Mouse (Mus musculus) heart, postnatal 25 days (tissue): ENCODE data around the gene 3110009E18Rik. TPM values are rescaled to one million over a fixed set of nuclear protein-coding genes. Genes with fewer than 3 reads are reported as not detected.
A peak's percentile ranks its signal among the peaks of the same experiment; 100 is the strongest.

Experiments used
- DNase-seq: peaks from one replicate; pipeline ENCODE4 v3.0.0; 2022; ENCODE audit warnings: low spot score
- intact Hi-C: fragments of 180-260 bp; cut with DNase I; formaldehyde crosslinking; loops from one replicate; pipeline ENCODE4 v1.15.1; 2025
- total RNA-seq, 2 experiments: library from RNA; stranded (reverse); gene quantifications; 2 replicates each; pipeline ENCODE4 v1.2.3; 2021

Gene 3110009E18Rik
- total RNA-seq, 2 experiments from 2014 or later = 4.1 to 4.7 TPM

GRCm38 (mm10) chr1:120100456-120101226 lies 20.3 kb upstream of the 3110009E18Rik start:
- no peak for DNase-seq
- intact Hi-C loops = no loop called here

DNA sequence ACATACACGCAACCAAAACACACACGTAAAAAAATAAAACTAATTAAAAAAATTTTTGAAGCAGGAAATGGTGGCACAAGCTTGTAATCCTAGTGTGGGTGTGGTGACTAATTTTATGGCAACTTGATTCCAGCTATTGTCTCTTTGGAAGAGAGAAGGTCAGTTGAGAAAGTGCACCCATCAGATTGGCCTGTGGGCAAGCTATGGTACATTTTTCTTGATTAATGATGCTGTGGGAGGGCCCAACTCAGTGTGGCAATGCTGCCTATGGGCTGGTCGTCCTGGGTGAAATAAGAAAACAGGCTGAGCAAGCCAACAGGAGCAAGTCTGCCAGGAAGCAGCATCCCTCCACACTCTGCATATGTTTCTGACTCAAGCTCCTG lies 19.8 kb upstream of the 3110009E18Rik start:
- intact Hi-C loops = no loop called here

DNA sequence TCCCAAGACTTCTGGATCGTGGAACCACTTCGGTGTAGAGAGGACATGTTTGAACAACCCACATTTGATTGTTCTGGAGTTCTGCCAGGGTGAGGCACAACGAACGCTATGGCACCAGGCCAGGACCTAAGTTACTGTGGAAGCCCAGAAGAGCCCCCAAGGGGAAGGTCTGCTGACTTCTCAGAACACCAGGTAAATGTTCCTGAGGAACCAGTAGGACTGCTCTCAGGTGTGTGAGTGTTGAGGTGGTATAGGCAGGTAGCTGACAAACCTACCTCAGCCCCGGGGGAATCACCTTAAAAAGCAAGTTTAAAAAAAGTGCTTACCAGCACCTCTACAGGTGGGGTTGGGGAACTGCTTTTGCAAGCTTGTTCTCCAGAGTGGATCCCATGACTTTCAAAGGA lies 15.4 kb upstream of the 3110009E18Rik start:
- DNase-seq = no peak
- intact Hi-C loops = no loop called here

More for the DNA sequence above, 19.8 kb upstream of the 3110009E18Rik start:
- DNase-seq = no peak

GRCm38 (mm10) chr1:120109741-120110432 lies 11.1 kb upstream of the 3110009E18Rik start:
- no peak for DNase-seq
- intact Hi-C loops = no loop called here

DNA sequence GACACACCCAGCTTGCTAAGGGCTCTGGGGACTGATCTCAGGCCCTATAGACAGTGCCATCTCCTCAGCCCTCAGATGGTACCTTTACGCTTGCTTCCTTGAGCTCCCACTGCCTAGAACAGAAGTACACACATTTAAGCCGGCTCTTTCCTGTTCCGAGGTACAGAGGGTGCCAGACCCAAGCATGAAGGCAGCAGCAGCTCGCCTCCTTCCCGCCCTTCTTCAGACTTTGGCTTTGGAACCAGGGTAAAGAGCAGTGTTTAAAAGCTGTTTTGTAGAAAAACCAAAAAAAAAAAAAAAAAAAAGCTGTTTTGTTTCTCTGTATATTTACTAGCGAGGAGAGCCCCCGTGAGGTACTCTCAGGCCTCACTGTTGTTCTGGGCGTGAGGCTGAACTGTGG lies 9.2 kb upstream of the 3110009E18Rik start:
- no peak for DNase-seq
- intact Hi-C loops = no loop called here

DNA sequence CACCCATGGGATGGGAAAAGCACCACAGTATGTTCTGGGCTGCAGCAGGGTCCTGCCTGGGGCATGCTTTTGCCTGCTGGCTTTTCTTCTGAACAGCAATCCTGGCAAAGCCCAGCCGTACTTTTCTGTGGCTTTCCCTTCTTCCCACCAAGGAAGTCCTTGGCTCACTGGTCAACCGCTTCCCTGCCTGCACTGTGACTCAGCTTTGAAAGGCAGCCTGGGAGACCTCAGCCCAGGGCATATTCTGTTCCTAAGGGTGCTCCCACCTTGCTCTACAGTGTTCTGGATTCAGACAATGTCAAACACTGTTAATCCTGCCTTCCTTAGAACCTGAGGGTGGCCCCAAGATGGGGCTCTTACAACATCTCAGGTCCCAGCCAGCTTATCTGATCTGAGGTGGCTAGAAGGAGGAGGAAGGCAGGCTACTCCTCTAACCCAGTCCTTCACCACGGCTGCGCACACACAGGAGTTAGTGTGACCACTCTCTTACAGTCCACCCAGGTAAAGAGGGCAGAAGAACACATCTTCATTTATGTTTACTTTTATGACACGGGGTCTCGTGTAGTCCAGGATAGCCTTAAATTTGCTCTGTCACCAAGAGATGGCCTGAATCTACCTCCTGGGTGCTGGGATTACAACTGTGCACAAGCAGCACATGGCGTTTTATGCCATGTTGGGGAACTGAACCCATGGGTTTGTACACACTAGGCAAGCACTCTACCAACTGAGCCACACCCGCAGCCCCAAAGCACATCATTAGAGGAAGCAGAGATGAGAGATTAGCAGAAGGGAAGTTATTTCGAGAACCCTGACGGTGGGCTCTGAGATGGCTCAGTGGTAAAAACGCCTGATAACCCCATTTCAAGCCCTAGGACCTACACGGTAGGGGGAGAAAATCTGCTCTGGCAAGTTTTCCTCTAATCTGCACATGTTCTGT lies 8.5 kb upstream of the 3110009E18Rik start:
- no peak for DNase-seq
- intact Hi-C loops = no loop called here

GRCm38 (mm10) chr1:120115671-120116081 lies 5.3 kb upstream of the 3110009E18Rik start:
- intact Hi-C loops = no loop called here
- peak; percentile 61 for DNase-seq

DNA sequence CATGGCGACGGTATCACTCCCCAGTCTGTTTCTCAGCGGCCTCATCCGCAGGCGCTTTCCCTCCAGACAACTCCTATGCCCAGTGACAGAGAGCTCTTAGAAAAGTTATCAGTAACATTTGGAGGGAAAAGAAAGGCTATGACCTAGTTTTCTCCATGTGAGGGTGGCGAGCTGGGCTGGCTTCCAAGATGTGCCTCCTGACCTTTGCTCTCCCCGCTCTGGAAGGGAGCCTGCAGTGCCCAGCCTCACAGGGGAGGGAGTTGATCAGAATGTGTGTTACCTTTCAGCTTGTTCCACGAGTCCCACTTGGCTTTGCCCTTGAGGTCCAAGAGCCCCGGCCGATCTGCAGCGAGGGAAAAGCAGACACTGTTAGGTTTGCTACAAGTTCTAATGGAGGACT lies 4.9 kb upstream of the 3110009E18Rik start:
- intact Hi-C loops = no loop called here
- no peak for DNase-seq

- no peak for DNase-seq
- intact Hi-C loops = no loop called here
Measured at GRCm38 (mm10) chr1:120118854-120119253, 2.1 kb upstream of the 3110009E18Rik start.

GRCm38 (mm10) chr1:120119389-120119788 lies 1.6 kb upstream of the 3110009E18Rik start:
- intact Hi-C loops = no loop called here
- DNase-seq = no peak

DNA sequence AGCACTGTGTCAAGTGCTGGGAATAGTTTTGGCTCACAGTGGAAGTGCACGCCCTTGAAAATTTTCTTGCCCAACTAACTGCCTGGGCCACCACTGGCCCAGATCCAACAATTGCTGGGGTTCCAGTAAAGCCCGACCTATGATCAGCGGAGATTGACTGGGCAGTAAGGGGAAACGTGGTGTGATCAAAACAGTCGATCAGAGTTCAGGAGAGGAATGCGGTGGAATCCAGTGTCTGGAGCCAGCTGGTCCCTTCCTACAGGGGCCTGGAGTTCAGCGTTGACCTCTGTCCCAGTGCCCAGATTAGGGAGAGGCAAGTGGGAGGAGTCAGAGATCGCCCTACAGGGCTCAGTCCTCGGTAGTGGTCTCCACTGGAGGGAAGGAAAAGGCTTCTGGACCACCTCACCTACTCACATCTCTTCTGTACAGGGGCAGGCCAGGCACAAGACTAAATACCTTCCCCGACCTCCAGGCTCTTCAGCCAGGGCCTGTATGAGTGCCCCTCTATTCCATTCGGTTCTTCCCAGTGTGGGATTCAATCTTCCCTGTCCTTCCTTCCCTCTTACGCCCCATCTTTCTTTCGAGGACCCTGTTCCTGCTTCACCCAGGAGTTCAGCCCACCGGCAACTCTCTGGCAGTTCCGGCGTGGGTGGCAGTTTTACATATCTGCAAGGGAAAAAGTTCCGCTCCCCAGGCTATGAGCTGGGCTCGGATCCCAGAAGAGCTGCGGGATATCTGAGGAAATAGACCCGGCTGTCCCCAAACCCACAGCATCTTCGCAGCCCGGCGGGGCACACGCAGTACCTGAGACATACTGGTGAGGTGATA lies 632 bp upstream of the 3110009E18Rik start:
- DNase-seq = no peak
- intact Hi-C loops = loop anchor here (5.0 kb wide), 1 partner anchor 1803 kb away; no protein-coding TSS in a partner anchor

GRCm38 (mm10) chr1:120121930-120122530 lies 1.0 kb downstream of the 3110009E18Rik start:
- DNase-seq = no peak
- intact Hi-C loops = loop anchor here (5.0 kb wide), 1 partner anchor 1805 kb away; no protein-coding TSS in a partner anchor

- intact Hi-C loops = loop anchor here (5.0 kb wide), 1 partner anchor 1806 kb away; no protein-coding TSS in a partner anchor
- DNase-seq = no peak
Measured at GRCm38 (mm10) chr1:120122634-120123383, 1.8 kb downstream of the 3110009E18Rik start.

DNA sequence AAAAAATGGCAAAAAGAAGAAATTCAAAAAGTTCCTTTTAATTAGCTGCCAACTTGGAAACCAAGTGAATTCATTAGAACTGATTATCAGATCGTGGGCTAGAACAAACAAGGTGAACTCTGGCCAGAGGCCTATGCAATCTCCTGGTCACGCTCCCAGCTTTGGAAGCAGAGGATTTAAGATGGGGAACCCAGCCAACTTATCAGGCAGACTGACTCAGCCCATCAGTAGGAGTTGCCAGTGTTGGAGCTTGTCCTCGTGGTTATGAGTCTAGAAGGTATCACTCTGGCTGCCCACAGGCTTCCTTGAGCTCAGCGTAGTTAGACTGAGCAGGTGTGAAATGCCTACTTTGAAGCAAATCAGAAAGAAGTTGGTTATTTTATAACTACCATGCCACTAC lies 3.9 kb downstream of the 3110009E18Rik start:
- DNase-seq = no peak
- intact Hi-C loops = loop anchor here (5.0 kb wide), 1 partner anchor 1808 kb away; no protein-coding TSS in a partner anchor

DNA sequence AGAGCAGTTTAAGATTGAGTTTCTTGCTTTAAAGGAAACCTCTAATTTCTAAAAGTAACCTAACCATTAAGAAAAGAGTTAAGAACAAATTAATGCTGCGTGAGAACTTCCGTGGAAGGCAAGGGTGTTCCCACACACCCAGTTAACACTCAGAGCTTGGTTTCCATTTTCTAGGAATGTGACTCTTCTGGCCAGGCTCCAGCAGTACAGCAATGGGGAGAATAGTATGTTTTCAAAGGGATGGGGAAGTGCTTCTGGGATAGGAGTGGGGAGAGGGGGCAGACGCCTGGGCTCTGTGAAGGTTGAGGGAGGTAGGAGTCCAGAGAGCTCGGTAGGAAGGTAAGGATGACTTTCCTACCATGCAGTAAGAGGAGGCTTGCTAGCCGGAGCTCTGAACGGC lies 4.5 kb downstream of the 3110009E18Rik start:
- DNase-seq = no peak
- intact Hi-C loops = no loop called here

- no peak for DNase-seq
- intact Hi-C loops = no loop called here
Measured at GRCm38 (mm10) chr1:120126318-120126717, 5.3 kb downstream of the 3110009E18Rik start.

DNA sequence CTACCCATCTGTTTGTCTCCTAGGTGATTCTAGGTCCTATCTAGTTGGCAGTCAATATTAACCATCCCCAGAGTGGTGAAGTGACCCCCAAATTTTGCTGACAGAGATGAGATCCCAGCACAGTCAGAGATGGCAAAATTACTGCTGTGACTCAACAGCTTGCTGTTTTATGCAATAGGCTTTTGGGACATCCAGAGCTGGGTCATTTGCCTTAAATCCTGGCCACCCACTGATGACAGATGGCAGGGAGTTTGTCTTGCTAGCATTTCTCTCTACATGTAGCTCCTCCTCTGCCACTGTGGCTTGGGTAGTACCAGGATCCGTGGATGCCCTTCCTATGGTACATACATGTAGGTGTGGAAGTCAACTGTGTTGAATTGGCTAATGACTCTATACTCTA lies 11.4 kb downstream of the 3110009E18Rik start:
- intact Hi-C loops = no loop called here
- no peak for DNase-seq
